ENCODE assay signal across 8 mouse cellular contexts in genomic region chr16:30065537-30066183, GRCm38 (mm10). TPM values are rescaled to one million over a fixed set of nuclear protein-coding genes. Genes with fewer than 3 reads are reported as not detected.
DNase-seq lines count a peak whose midpoint lies in the region; ATAC-seq and TF ChIP-seq lines count a peak whose summit lies in the region.

No protein-coding gene starts in this region.

- WGBS in forebrain, embryonic 16.5 days: under 1% methylated on average over 21 of the region's 21 CpGs
- WGBS in kidney, embryonic 16.5 days: under 1% methylated on average over 21 of the region's 21 CpGs

- H3K27me3 ChIP-seq in forebrain, embryonic 16.5 days (replicated peaks; ENCODE audit: control insufficient read depth, insufficient read depth, low read length): peaks cover 13% of the 10 kb centered on the region
- no peaks in the 10 kb centered on the region for H3K27me3 ChIP-seq in kidney, embryonic 16.5 days (ENCODE audit: insufficient read depth, low read length)

- peak overlapping the region; percentile 99 for H3K4me2 ChIP-seq in forebrain, embryonic 16.5 days (ENCODE audit: low read length)
- peak overlapping the region; percentile 90 for H3K4me2 ChIP-seq in kidney, embryonic 16.5 days (replicated peaks; ENCODE audit: low read depth, low read length)

- peaks cover 5% of the 10 kb centered on the region for H3K36me3 ChIP-seq in ES-E14 (ENCODE audit: control insufficient read depth, insufficient read depth, low read length, poor library complexity, severe bottlenecking)
- H3K36me3 ChIP-seq in forebrain, embryonic 16.5 days (ENCODE audit: control insufficient read depth, insufficient read depth): no peaks in the 10 kb centered on the region
- H3K36me3 ChIP-seq in kidney, embryonic 16.5 days (ENCODE audit: insufficient read depth, low read length): no peaks in the 10 kb centered on the region

- H3K9me3 ChIP-seq in ES-E14 (ENCODE audit: control insufficient read depth, insufficient read depth, low read depth, low read length): no peaks in the 10 kb centered on the region
- no peaks in the 10 kb centered on the region for H3K9me3 ChIP-seq in forebrain, embryonic 16.5 days (ENCODE audit: control insufficient read depth, low read length)
- H3K9me3 ChIP-seq in kidney, embryonic 16.5 days (ENCODE audit: low read length): no peaks in the 10 kb centered on the region

- peak overlapping the region; percentile 35 for H3K9ac ChIP-seq in ES-E14 (ENCODE audit: insufficient read depth, low read depth, low read length, poor library complexity, severe bottlenecking)
- peak overlapping the region; percentile 60 for H3K9ac ChIP-seq in forebrain, embryonic 16.5 days (replicated peaks; ENCODE audit: low read depth, low read length)
- peak overlapping the region; percentile 92 for H3K9ac ChIP-seq in kidney, embryonic 16.5 days (replicated peaks; ENCODE audit: low read length)

- no peak for ATAC-seq in forebrain, embryonic 16.5 days
- no peak for ATAC-seq in kidney, embryonic 16.5 days (ENCODE audit: low FRiP score, low TSS enrichment)

- DNase-seq in cerebellum, adult 9-11 months: peak; percentile 24
- no peak for DNase-seq in cerebellum, adult 11 months
- no peak for DNase-seq in ES-E14 (ENCODE audit: low read depth, low spot score)
- peak; percentile 26 for DNase-seq in naive thymus-derived CD4-positive, alpha-beta T cell, adult 2 months (ENCODE audit: low read depth)
- DNase-seq in spleen, postnatal 10 days (ENCODE audit: low spot score in 2 of 2): no peak
- DNase-seq in c-Kit-positive CD71-positive TER-119-positive erythroid progenitor cells, embryonic 14.5 days (ENCODE audit: low spot score): no peak

- peaks cover 15 to 18% of the 10 kb centered on the region in 2 experiments for H3K4me1 ChIP-seq in ES-E14 (ENCODE audit: control insufficient read depth in 2 of 2, insufficient read depth in 2 of 2, low read length in 2 of 2, poor library complexity in 1 of 2)
- peaks cover 56% of the 10 kb centered on the region for H3K4me1 ChIP-seq in forebrain, embryonic 16.5 days (replicated peaks; ENCODE audit: control insufficient read depth, insufficient read depth, low read length)
- H3K4me1 ChIP-seq in kidney, embryonic 16.5 days (ENCODE audit: insufficient read depth, low read length): peaks cover 50% of the 10 kb centered on the region

- in situ Hi-C loops in ES-E14 (cut with MboI; ENCODE audit: low sequenced_read_pairs in 2 of 2, unreplicated experiment in 2 of 2): loop anchor here in 1 of 2 experiments (10.0 kb wide), 1 partner anchor 139 kb away; no protein-coding TSS in a partner anchor

- no peak overlapping the region for H3K27ac ChIP-seq in ES-E14 (ENCODE audit: insufficient read depth, low read depth, low read length, poor library complexity, severe bottlenecking)
- peak overlapping the region; percentile 65 for H3K27ac ChIP-seq in forebrain, embryonic 16.5 days (ENCODE audit: low read length)
- peak overlapping the region; percentile 98 for H3K27ac ChIP-seq in kidney, embryonic 16.5 days (ENCODE audit: low read length)

- peak overlapping the region; percentile 61 to 76 for H3K4me3 ChIP-seq in ES-E14 (ENCODE audit: insufficient read depth in 1 of 2, low read depth in 1 of 2, low read length in 2 of 2, poor library complexity in 1 of 2, severe bottlenecking in 1 of 2)
- H3K4me3 ChIP-seq in forebrain, embryonic 16.5 days (replicated peaks; ENCODE audit: low read length): peak overlapping the region; percentile 59
- H3K4me3 ChIP-seq in kidney, embryonic 16.5 days (ENCODE audit: low read length): peak overlapping the region; percentile 93

TF ChIP-seq in ES-E14, 5 proteins besides CTCF, POLR2A, EP300 and RAD21:
- TF ChIP-seq ZNF384 (IDR thresholded peaks at IDR 0.05; ENCODE audit: low read depth, low read length) (no peak), MAFK (IDR thresholded peaks at IDR 0.05; ENCODE audit: insufficient read depth, low read depth, low read length) (no peak), HCFC1 (IDR thresholded peaks at IDR 0.05; ENCODE audit: borderline replicate concordance, insufficient read depth, low read length) (no peak), CHD2 (IDR thresholded peaks at IDR 0.05; ENCODE audit: low read depth, low read length) (peak; percentile 68; the same call in 1 of the 2 replicates), ZC3H11A (IDR thresholded peaks at IDR 0.05; ENCODE audit: borderline replicate concordance, low read depth, low read length) (no peak)

RNA-seq across cellular contexts. Expression of gene Hes1, which starts 1.5 kb away (rescaled TPM):
- total RNA-seq in ES-E14 (2012; rRNA removed): 17.5 and 19.3 TPM in 2 replicates
- polyA plus RNA-seq in forebrain, embryonic 16.5 days (2015; fragmentation: Nextera tagmentation; extraction: Ambion mirVana): 9.6 and 14.5 TPM in 2 replicates
- 45.5 and 45.7 TPM in 2 replicates for polyA plus RNA-seq in kidney, embryonic 16.5 days (2015; fragmentation: Nextera tagmentation; extraction: Ambion mirVana)

Comparison
In these comparisons a context has a peak if more than half of its experiments do, and no peak if none do; other contexts are left out.
1. DNase-seq: peak in cerebellum, adult 9-11 months (single experiment) and naive thymus-derived CD4-positive, alpha-beta T cell, adult 2 months (single experiment); none in cerebellum, adult 11 months (single experiment), ES-E14 (single experiment), spleen, postnatal 10 days (0 of 2) and c-Kit-positive CD71-positive TER-119-positive erythroid progenitor cells, embryonic 14.5 days (single experiment).
2. H3K9ac ChIP-seq: peak in every context shown above with its lines; median percentile 92 in kidney, embryonic 16.5 days; 60 in forebrain, embryonic 16.5 days; 35 in ES-E14.
3. Peak in every context shown above with its lines, with median percentiles within 50 percentile points of each other: H3K4me3 ChIP-seq.